Mouse (Mus musculus) heart, postnatal 4 days (tissue): ENCODE measurements around the gene Wdfy3. TPM values are rescaled to one million over a fixed set of nuclear protein-coding genes. Genes with fewer than 3 reads are reported as not detected.

Experiments used
- DNase-seq: peaks from one replicate; pipeline ENCODE4 v3.0.0; 2021
- total RNA-seq, 2 experiments: library from RNA; stranded (reverse); gene quantifications; 2 replicates each; pipeline ENCODE4 v1.2.3; 2021

Gene Wdfy3
- total RNA-seq, 2 experiments from 2014 or later, result 47.0 to 48.6 TPM

- no peak for DNase-seq
Observed at GRCm38 (mm10) chr5:102054511-102055093, 15.1 kb downstream of the Wdfy3 start.

- no peak for DNase-seq
Observed at GRCm38 (mm10) chr5:102052906-102053305, 16.8 kb downstream of the Wdfy3 start.

- no peak for DNase-seq
Observed at GRCm38 (mm10) chr5:102052465-102052864, 17.3 kb downstream of the Wdfy3 start.

GRCm38 (mm10) chr5:102050677-102051076, 19.0 kb downstream of the Wdfy3 start:
- DNase-seq, result no peak

- no peak for DNase-seq
Observed at GRCm38 (mm10) chr5:102048416-102048815, 21.3 kb downstream of the Wdfy3 start.

GRCm38 (mm10) chr5:102046617-102047116, 23.1 kb downstream of the Wdfy3 start:
- no peak for DNase-seq

- peak; percentile 25 for DNase-seq
Observed at GRCm38 (mm10) chr5:102045636-102046616, 23.8 kb downstream of the Wdfy3 start.

GRCm38 (mm10) chr5:102045177-102045576, 24.5 kb downstream of the Wdfy3 start:
- DNase-seq, result no peak

- DNase-seq, result no peak
Observed at GRCm38 (mm10) chr5:102033281-102033680, 36.4 kb downstream of the Wdfy3 start.

- no peak for DNase-seq
Observed at GRCm38 (mm10) chr5:102032594-102033240, 37.0 kb downstream of the Wdfy3 start.

- DNase-seq, result no peak
Observed at GRCm38 (mm10) chr5:102032191-102032590, 37.5 kb downstream of the Wdfy3 start.

GRCm38 (mm10) chr5:102023376-102023775, 46.3 kb downstream of the Wdfy3 start:
- no peak for DNase-seq

GRCm38 (mm10) chr5:102022018-102022898, 47.5 kb downstream of the Wdfy3 start:
- DNase-seq, result no peak

GRCm38 (mm10) chr5:102014235-102014634, 55.5 kb downstream of the Wdfy3 start:
- no peak for DNase-seq

GRCm38 (mm10) chr5:102013781-102014180, 55.9 kb downstream of the Wdfy3 start:
- no peak for DNase-seq

- no peak for DNase-seq
Observed at GRCm38 (mm10) chr5:102010961-102011360, 58.8 kb downstream of the Wdfy3 start.

- no peak for DNase-seq
Observed at GRCm38 (mm10) chr5:102009606-102010005, 60.1 kb downstream of the Wdfy3 start.

GRCm38 (mm10) chr5:102008712-102009111, 61.0 kb downstream of the Wdfy3 start:
- no peak for DNase-seq

GRCm38 (mm10) chr5:102006218-102006941, 63.3 kb downstream of the Wdfy3 start:
- DNase-seq, result no peak

GRCm38 (mm10) chr5:102003371-102003770, 66.3 kb downstream of the Wdfy3 start:
- DNase-seq, result peak; percentile 17

- DNase-seq, result no peak
Observed at GRCm38 (mm10) chr5:102001026-102001425, 68.7 kb downstream of the Wdfy3 start.
